Mouse (Mus musculus): ENCODE data around the gene Rabepk.
"Not testable (repeated sequence)": the region's sequence is repeated elsewhere in the genome, so short reads cannot be mapped to it uniquely, and the experiment has no call there.

Gene Rabepk

GRCm38 (mm10) chr2:34799357-34800256 lies at the start of gene Rabepk:
Rabepk (minus strand) TSS chr2:34799912.
- peak; percentile 60 for DNase-seq

- DNase-seq: no peak
Measured at GRCm38 (mm10) chr2:34847702-34848101, 48.0 kb upstream of the Rabepk start.

GRCm38 (mm10) chr2:34843211-34843939 lies 43.7 kb upstream of the Rabepk start:
- DNase-seq: no peak

- no peak for DNase-seq
Measured at GRCm38 (mm10) chr2:34841706-34842105, 42.0 kb upstream of the Rabepk start.

GRCm38 (mm10) chr2:34840143-34840542 lies 40.4 kb upstream of the Rabepk start:
- not testable (repeated sequence) for DNase-seq

GRCm38 (mm10) chr2:34835669-34836068 lies 36.0 kb upstream of the Rabepk start:
- no peak for DNase-seq

- DNase-seq: no peak
Measured at GRCm38 (mm10) chr2:34833624-34834023, 33.9 kb upstream of the Rabepk start.

- DNase-seq: not testable (repeated sequence)
Measured at GRCm38 (mm10) chr2:34832766-34833457, 33.2 kb upstream of the Rabepk start, which contains the start of gene Gm34653. Gm34653 (plus strand) TSS chr2:34833007.

GRCm38 (mm10) chr2:34830066-34830465 lies 30.4 kb upstream of the Rabepk start:
- DNase-seq: not testable (repeated sequence)

GRCm38 (mm10) chr2:34828026-34828425 lies 28.3 kb upstream of the Rabepk start:
- DNase-seq: no peak

- DNase-seq: no peak
Measured at GRCm38 (mm10) chr2:34827591-34827990, 27.9 kb upstream of the Rabepk start.

- DNase-seq: no peak
Measured at GRCm38 (mm10) chr2:34826460-34827231, 26.9 kb upstream of the Rabepk start.

- DNase-seq: peak; percentile 91
Measured at GRCm38 (mm10) chr2:34825827-34826459, 26.2 kb upstream of the Rabepk start, which contains the start of gene Fbxw2. Fbxw2 (minus strand) TSS chr2:34826311.

- DNase-seq: no peak
Measured at GRCm38 (mm10) chr2:34818492-34818891, 18.8 kb upstream of the Rabepk start.

GRCm38 (mm10) chr2:34815893-34816292 lies 16.2 kb upstream of the Rabepk start:
- DNase-seq: not testable (repeated sequence)

- DNase-seq: no peak
Measured at GRCm38 (mm10) chr2:34812706-34813105, 13.0 kb upstream of the Rabepk start.

- no peak for DNase-seq
Measured at GRCm38 (mm10) chr2:34810775-34811174, 11.1 kb upstream of the Rabepk start.

- DNase-seq: no peak
Measured at GRCm38 (mm10) chr2:34809568-34809967, 9.9 kb upstream of the Rabepk start.

GRCm38 (mm10) chr2:34808057-34808456 lies 8.3 kb upstream of the Rabepk start:
- no peak for DNase-seq

GRCm38 (mm10) chr2:34805364-34805950 lies 5.7 kb upstream of the Rabepk start:
- no peak for DNase-seq

- no peak for DNase-seq
Measured at GRCm38 (mm10) chr2:34804815-34805214, 5.1 kb upstream of the Rabepk start.

Data from right cerebral cortex, postnatal 4 days (tissue).